Mouse (Mus musculus) granulocyte monocyte progenitor cell, adult 5-6 weeks (primary cell): ENCODE data around the gene Dhh. TPM values are rescaled to one million over a fixed set of nuclear protein-coding genes. Genes with fewer than 3 reads are reported as not detected.

Source experiments
- ATAC-seq: replicated peaks from 2 replicates; pipeline ENCODE4 v1.8.0; 2016; ENCODE audit warnings: mild to moderate bottlenecking, moderate TSS enrichment, inconsistent platforms; ENCODE audit not compliant: poor library complexity, severe bottlenecking
- total RNA-seq, 2 experiments: library from RNA; stranded (forward) in 1 of 2; stranded (reverse) in 1 of 2; fragments of 200-712, 200-1000 nt in 1 of 2; fragments of >200 nt in 1 of 2; fragmentation: Nextera tagmentation in 1 of 2; gene quantifications; 2 replicates each; pipeline ENCODE4 v1.2.3; 2014 to 2017

Dhh gene
- total RNA-seq, 2 experiments from 2014 or later = not detected

GRCm38 (mm10) chr15:98917538-98918498 lies 19.5 kb upstream of the Dhh start, which contains the start of gene Lmbr1l:
TSS of gene Lmbr1l (minus strand) at chr15:98918231.
- peak; percentile 97 for ATAC-seq

- 0 out of 2 replicates have a peak, but pooled peaks have one; percentile 0 for ATAC-seq
Observed at GRCm38 (mm10) chr15:98917091-98917490, 18.8 kb upstream of the Dhh start.

DNA sequence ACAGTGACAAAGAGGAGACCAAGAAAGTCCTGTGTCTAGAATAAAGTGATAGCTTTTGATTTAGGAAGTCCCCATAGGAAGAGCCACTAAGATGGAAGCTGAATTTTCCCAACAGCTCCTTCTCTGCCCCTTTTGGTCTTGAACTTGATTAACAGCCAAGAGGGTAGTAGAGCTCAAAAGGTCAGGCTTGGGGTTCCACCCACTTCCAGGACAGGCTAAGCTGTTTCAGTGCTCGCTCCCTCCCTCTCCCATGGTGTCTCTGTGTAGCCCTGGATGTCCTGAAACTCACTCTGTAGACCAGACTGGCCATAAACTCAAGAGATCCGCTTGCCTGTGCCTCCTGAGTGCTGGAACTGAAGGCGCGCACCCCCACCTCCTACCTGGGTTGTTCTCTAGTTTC lies 17.7 kb upstream of the Dhh start:
- no peak for ATAC-seq

DNA sequence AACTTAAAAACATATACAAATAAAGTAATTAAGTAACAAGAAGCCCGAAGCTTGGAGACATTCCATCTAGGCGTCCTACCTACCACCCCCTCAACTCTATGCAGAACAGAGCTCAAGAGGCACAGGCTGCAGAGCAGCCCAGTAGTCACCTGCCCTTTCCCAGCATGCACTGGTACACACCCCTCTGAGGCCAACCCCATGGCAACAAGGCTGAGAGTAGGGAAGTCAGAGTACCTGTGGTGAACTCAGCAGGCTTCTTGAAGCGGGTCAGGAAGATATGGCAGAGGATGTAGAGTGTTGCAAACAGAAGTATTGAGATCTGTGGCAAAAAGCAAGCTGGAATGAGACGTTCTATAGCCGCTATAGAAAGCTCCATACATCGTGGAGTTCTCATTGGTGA lies 16.6 kb upstream of the Dhh start:
- ATAC-seq = no peak

- peak; percentile 40 for ATAC-seq
Observed at GRCm38 (mm10) chr15:98904692-98905091, 6.4 kb upstream of the Dhh start.

DNA sequence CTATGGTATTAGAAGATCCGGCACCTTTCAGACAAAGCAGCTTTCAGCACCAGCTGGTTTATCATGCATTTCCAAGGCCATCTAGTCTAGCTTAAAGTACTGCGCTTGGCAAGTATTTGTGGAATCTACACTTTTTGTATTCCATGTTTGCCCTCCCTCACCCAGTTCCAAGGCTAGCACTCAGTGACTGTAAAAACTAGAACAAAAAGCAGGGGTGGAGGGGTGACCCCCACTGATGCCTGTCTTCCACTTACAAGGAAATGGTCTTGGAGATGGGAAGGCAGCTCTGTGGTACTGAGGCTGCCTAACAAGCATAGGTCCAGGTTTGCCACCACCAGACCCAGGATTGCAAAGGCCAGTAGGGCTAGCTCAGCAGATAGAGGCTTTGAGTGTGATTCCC lies 4.3 kb upstream of the Dhh start:
- no peak for ATAC-seq

DNA sequence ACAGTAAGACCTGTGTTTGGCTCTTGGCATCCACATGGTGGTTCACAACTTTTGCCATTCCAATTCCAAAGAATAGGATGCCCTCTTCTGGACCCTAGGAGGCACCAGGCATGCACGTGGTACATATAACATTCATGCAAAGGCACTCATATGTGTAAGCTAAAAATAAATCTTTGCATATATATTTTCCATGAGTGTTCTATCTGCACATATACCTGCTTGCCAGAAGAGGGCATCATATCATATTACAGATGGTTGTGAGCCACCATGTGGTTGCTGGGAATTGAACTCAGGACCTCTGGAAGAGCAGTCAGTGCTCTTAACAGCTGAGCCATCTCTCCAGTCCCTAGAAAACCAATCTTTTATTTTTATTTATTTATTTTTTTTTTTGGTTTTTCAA lies 3.2 kb upstream of the Dhh start:
- ATAC-seq = no peak

DNA sequence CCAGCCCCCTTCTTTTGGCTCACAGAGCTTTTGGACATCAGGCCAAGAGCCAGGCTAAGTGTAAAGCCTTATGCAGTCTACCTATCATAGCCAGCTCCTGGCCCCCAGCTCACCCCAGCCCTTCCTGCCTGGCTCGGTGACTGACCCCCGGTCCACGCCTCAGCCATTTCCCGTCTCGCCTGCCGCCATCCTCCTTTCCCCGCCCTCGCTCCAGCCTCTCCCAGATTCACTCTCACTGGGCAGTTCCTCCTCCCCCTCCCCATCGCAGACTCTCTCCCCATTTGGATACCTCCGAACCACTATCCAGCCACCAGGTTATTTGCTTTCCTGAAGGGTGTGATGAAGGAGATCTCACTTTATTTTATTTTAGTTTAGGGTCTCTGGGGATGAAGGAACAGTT lies 845 bp downstream of the Dhh start:
- no peak for ATAC-seq

- no peak for ATAC-seq
Observed at GRCm38 (mm10) chr15:98895635-98896589, 2.4 kb downstream of the Dhh start.

DNA sequence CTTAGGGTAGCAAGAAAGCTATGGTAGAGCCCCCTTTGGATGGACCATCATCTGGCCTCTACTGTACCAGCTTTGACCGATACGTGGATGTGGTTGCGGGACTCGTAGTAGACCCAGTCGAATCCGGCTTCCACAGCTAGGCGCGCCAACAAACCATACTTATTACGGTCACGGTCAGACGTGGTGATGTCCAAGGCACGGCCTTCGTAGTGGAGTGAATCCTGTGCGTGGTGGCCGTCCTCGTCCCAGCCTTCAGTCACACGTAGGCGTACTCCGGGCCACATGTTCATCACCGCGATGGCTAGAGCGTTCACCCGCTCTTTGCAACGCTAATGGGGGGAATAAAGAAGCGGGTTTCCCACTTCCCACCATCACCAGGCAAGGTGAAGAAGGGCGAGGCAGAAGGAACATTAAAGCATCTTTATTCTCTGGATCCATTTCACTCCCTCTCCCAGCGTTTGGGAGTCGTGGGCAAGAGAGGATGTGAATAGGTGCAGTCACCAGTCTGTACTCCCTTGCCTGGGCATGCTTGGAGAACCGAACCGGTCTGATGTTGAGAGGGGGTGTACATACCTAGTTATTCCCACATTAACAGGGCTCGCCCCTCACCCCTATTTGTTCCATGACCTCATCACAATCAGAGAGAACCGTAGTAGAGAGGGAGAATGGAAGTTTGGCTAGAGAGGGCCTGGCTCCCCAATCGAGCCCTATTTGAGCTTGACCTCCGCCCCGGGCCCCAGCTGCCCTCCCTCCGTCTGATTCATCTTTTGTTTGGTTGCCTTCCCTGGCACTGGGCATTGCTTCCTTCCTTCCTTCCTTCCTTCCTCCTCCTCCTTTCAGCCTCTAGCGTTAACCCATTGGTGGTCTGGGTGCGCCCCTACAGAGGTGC lies 3.4 kb downstream of the Dhh start:
- no peak for ATAC-seq

DNA sequence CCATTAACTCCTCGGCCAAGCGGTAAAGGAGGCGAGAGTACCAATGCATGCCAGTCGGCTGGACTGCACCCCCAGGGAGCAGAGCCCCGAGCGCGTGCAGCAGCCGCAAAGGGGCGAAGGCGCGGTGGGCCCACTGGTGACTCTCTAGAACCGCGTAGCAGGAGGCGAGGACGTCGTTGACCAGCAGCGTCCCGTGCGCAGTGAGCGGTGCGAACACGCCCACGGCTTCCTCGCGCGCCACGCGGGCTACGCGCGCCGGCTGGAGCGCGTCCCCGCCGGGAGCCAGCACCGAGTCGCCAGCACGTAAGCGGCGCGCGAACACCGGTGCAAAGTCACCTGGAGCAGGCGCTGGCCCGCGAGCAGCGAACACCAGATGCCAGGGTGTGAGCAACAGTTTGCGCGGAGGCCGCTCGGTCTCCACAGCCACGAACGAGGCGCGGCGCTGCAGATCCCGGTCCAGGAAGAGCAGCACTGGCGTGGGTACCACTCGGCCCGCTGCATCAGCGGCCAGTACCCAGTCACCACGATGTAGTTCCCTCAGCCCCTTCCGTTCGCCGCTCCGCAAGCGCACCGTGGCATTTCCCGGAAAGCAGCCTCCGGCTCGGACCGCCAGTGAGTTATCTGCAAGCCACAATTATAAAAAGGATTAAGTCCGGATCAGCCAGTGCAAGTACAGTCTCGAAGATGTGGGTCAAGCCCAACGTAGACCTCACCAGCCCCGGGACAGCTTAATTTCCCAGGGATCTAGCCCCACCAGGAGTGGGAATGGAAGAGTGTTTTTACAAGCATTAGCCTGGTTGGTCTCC lies 4.2 kb downstream of the Dhh start, which contains the start of gene Rhebl1:
TSS of gene Rhebl1 (minus strand) at position 601 of the 806 bp plus-strand sequence.
- ATAC-seq = 0 out of 2 replicates have a peak, but pooled peaks have one; percentile 17

- ATAC-seq = no peak
Observed at GRCm38 (mm10) chr15:98893036-98893435, 5.3 kb downstream of the Dhh start.

GRCm38 (mm10) chr15:98891907-98892606 lies 6.3 kb downstream of the Dhh start:
- peak; percentile 84 for ATAC-seq

DNA sequence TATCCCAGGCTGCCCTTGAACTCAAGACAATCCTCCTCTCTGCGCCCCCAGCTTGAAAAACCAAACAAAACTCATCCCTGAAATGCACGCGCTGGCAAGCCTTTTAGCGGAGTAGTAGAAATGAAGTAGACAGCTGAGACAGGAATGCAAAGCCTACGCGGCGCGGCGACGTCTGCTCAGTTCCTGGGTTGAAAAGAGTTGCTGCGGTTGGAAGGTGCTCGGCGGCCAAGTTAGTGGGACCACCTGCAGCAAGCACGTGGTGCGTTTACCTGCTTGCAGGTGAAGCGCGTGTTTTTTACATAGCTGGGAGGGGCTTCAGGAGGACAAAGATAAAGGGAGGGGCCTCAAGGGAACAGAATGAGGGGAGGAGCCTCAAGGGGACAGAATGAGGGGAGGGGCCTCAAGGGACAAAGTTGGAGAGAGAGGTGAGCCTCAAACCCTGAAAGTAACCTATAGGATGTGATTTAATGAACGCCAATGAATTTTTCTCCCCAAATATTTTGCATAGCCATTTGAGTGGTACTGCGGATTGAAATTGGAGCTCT lies 7.1 kb downstream of the Dhh start:
- no peak for ATAC-seq

DNA sequence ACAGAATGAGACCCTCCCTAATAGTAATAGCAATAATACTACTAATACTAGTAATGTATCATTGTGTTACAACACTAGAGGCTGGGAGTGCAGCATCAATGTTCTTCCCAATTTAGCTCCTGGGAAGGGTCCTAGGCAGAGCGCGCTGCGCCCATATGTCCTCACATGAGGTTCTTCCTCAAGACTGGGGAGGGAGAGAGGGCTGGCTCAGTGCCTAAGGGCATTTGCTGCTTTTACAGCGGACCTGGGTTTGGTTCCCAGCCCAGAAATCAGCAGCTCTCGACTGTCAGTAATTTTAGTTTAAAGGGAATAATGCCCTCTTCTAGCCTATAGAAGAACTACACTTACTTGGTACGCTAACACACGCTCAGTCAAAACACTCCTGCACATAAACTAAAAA lies 10.8 kb downstream of the Dhh start:
- ATAC-seq = no peak

GRCm38 (mm10) chr15:98886667-98887387 lies 11.5 kb downstream of the Dhh start:
- ATAC-seq = no peak

GRCm38 (mm10) chr15:98884106-98884505 lies 14.2 kb downstream of the Dhh start:
- no peak for ATAC-seq
